Mouse (Mus musculus) spleen, postnatal 10 days (tissue): ENCODE measurements around the gene Hs3st3b1.

ENCODE experiments used
- DNase-seq, 2 experiments: peaks; one replicate each; pipeline ENCODE4 v3.0.0; 2021 to 2022; ENCODE audit warnings: low spot score in 2 of 2

Gene Hs3st3b1

DNA sequence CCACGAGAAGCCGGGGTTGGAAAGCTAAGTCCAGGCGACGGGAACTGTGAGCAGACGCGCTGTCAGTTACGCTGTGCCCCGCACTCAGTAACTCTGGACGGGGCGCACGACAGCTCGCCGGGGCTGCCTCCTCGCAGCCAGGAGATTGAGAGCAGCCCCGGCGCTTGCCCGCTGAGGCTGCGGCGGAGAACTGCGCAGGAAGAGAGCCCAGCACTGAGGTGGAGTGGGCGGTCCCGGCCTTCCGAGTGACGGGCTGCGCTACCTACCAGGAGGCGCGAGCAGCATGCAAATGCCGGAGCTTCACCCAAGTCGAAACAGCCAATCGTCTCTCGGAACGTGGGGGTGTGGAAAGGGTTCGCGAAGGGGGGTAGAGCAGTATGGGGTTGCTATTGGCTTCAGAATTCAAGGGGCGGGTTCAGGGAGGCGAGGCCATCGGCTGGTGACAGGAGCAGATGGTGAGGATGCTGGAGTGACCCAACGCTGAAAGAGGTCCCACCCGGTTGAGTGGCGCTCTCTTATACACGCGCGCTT lies at the start of gene Hs3st3b1:
TSS of gene Hs3st3b1 (minus strand) at position 200 of the 531 bp plus-strand sequence.
- peak; percentile 65 to 89 for DNase-seq

DNA sequence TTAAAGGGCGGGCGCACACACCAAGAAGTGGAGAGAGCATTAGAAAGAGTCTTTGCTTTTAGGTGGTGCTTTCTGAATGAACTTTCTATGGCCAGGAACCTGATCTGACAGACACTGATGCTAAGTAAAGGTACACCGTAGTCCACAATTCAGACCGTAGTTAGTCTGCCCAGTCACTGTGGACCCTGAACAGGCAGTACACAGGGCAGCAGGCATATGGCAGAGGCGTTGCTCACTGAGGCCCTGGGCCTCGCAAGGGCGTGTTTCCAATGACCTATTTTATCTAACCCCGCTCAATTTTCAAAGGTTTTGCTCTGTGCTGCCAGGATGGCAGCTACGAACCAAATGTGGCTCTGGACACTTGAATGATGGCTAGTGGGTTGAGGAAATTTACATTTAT lies 49.4 kb upstream of the Hs3st3b1 start:
- DNase-seq, result no peak

DNA sequence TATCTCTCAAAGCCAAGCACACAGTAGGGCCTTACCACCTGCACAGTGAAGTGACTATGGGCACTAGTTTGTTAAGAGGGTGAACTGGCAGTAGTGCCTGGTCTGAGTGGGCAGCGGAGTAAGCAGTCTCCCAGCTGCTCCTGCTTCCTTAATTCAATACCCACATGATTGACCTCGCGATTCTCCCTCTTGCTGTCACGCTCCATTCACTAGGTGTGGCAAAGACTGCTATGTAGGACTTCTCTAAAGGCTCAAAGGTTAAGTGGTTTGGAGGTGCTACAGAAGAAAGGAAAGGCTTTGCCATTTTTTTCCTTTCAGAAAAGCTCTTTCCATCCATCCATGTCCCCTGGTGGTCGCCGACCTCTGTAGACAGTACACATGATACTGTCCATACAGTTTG lies 48.7 kb upstream of the Hs3st3b1 start:
- no peak for DNase-seq

DNA sequence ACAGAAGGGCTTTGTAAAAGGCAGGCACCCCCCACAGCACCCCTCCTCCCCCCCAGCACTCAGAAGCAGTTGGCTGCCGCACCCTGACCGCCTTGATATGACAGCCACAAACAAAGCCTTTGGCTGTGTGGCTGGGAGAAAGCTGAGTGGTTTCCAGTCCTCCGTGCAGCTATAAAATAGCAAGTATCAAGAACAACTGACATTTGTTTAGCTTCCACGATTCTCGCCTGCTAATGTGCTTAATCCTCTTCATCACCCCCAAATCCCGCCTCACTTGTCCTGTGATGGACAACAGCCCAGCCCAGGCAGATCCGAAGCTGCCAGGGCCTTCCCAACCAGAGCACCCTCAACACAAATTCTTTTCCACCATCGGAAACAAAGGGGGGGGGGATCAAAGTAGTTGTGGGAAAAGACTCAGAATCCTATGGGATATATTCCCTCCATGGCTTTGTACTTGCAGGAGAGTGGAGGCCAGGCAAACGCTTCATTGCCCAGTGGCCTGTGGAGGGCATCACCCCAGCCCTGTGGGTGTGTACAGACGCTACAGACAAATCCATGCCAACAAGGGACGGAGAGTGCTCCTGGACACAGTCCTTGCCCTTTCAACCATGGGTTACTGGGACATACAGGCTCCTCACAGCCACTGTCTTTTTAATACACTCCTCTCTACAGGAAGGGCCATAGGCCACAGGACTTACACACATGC lies 47.3 kb upstream of the Hs3st3b1 start:
- DNase-seq, result no peak

DNA sequence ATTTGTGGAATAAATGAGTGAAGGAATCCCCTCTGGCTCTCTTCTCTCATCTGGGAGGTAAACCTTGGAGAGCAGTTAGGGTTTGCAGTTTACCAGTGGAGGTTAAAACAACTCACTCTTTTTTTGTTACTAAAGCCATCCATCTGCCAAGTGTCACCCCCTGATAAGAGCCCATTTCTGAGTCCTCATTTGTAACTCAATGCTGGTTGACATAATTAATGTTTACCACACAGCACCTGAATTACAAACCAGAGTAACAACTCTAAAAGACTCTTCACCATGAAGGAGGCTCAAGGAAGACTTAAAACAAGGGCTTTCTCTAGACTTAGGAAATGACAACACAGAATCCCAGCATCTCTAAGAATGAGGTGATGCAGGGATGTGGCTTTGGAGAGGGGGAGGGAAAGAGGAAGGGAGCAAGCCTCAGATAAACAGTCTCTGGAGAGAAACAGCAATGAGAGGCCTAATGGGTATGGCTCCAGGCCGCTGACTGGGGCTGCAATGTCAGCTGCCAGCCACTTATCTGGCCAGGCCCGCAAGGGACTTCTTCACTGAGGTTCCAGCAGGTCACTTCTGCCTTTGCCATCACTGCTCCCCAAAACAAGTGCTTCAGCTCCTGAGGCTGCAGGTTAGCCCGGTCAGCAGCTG lies 46.4 kb upstream of the Hs3st3b1 start:
- peak in 1 of 2 experiments; percentile 23 for DNase-seq

DNA sequence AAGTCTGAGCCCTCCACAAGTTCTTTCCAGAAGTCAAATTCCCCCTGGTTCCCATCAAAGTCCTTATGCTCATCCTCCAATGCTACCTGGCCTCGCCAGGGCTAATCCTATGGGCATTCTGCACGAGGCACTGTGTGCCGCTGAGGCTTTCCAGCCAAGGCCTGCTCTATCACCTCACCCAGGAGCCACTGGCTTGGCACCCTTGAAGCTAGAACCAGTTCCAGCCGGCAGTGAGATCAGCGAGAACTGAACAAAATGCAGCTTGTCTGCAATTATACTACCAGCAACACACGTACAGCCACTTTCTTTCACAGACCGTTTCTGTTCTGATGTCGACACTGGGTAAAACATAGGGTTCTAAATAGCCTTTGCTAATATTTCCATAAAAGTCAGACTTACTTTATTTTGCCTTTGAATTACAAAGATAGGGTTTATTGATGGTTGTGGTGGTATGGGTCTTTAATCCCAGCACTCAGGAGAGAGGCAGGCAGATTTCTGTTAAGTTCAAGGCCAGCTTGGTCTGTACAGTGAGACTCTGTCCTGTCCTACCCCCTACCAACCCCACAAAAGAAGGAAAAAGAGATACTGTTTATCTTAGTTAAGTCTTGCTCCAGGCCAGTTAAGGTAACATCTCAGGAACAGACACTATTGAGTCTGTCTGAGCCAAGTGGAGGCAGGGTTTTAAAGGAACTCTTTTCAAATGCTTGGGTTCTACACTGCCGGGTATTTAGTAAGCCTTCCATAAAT lies 45.7 kb upstream of the Hs3st3b1 start:
- DNase-seq, result no peak

DNA sequence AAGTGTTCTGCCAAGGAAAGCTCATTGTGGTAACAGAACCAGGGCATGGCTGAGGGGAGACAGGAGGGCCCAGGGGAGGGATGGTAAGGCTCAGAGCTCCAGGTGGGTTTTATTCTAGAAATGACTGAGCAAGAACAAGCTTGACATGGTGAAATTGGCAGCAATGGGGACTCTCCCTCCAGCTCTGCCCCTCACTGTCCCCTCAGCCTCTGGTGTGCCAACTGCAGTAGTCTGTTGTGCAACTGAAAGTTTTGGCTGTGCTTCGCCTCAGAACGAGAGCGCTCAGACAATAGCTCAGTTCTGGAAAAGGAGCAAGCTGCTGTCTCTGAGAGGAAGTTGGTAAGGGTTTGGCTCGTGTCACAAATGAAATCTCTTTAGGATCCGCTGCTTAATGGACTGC lies 43.3 kb upstream of the Hs3st3b1 start:
- DNase-seq, result no peak

DNA sequence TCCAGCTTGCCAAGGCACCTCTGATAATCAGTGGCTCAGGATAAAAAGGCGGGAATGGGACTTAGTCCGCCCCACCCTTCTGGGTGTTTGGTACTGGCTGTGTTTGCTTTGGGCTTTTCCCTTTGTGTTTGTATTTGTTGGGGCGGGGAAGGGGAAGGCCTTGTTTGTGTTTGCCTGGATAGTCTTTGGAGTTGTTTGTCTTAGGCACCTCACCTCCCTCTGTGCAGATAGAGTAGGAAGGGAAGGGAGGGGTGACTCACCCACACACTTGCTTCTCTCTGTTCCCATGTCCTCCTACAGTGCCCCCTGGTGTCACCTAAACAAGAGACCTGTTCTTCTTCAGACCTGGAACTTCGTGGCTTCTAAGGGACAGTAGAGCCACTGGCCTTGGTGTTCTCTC lies 35.1 kb upstream of the Hs3st3b1 start:
- peak in 1 of 2 experiments; percentile 45 for DNase-seq

DNA sequence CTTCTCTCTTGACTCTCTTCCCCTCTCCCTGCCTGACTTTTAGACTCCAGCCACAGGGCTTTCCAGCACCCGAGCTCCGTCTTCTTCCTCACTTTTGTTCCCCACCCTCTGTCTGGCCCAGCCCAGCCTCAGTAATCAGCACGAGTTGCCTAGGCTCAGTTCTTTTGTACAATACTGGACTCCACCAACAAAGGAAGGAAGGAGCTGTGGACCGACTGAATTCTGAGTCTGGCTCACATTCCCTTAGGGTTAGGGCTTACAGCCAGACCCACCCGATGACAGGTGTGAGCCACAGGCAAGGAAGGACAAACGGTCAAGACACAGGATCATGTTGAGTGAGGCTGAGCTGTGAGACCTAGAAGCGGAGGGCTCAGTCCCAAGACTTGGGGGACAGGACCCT lies 34.7 kb upstream of the Hs3st3b1 start:
- no peak for DNase-seq

DNA sequence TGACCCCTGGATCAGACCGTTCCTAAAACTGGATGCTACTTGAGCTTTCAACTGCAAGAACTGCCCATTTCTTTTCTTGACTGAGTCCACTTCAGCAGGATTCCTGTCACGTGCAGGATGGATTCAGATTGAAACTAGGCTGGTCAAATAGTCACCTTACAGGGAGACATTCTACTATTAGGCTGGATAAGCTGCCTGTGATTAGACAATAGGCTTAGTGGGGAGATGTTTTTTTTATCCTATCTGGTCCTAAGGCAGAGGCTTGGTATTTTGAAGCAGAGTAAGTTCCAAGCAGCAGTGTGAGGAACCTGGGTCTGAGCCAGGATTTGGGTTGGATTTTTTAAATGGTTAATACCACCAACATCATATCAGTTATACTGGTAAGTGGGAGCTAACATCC lies 31.8 kb upstream of the Hs3st3b1 start:
- DNase-seq, result no peak

DNA sequence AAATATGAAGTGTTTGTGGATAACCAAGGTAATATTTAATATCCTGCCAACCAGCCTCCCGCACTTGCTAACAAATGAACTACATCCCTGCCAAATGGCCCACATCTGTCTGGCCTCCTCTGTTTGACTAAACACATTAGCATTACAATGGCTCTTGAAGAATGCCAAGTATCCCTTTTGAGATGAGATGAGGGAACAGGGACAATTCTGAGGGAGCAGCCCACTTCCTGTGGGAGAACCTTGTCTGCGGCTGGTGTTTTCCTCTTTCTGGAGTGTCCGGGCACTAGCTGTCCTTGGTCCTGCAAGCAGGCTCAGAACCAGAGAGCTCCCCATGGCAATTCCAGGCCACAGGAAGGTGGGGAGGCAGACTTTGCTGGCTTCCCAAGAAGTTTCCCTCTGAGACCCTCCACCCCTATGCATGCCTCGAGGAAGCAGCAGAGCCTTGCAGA lies 30.7 kb upstream of the Hs3st3b1 start:
- no peak for DNase-seq

DNA sequence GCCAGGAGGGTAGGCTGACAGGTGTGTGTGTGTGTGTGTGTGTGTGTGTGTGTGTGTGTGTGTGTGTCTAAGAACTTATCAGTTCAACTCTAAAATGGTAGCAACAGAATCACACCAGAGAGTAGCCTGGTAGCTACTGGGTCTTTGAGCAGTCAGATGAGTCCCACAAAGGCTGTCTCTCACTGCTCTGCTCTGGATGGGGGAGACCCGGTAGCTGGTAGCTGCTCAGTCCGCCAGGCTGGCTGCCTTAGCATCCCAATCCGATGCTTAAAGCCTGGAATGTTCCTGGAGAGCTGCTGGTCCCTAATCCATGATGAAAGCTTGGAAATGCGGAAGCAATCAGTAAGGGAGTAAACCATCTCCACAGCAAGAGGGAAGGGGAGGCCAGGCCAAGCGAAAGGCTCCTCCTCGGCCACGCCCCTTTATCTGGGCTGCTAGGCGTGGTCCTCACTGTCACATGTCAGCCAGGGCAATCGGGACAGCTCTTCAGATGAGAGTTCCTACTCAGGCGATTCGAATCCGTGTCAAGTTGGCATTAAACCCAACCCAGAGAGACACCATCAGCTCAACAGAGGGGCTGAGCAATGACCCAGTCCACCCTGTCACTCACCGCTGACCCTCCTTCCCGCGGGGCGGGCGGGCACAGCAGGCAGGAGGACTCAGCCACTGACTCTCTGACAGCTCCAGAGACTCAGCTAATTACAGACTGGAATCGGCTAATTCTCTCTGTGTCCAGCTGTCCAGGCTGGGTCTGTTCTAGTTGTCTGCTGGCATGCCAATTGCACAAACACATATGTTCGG lies 29.9 kb upstream of the Hs3st3b1 start:
- DNase-seq, result peak in 1 of 2 experiments; percentile 49

DNA sequence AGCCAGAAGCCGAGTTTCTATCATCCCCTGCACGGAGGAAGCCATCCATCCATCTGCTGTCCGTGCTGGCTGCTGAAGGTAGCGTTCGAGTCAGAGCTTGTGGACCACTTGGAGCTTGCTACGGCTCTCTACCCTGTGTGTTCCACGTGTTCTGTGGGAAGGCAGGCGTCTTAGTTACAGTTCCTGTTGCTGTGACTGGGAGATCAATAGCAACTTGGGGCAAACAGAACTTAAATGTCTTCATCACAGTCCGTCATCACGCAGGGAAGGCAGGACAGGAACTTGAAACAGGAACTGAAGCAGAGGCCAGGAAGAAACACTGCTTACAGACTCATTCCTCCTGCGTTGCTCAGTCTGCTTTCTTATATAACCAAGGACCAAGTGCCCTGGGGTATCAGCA lies 26.3 kb upstream of the Hs3st3b1 start:
- no peak for DNase-seq

DNA sequence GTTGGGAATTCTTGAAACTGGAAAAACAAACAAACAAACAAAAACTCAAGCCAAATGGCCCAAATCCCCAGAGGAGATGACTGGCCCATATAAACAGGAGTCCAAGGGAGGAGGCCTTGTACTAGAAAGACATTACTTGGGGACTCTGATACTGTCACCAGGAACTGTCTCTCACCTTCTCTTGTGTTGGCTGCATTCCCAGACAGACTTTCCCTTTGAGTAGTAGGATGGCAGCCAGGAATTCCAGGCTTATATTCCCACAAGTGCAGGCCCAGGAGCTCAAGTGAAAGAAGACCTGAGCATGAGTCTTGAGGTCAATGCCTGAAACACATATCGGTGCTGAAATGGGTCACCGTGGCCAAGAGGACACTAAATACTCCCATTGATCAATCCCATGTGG lies 24.9 kb upstream of the Hs3st3b1 start:
- DNase-seq, result no peak

DNA sequence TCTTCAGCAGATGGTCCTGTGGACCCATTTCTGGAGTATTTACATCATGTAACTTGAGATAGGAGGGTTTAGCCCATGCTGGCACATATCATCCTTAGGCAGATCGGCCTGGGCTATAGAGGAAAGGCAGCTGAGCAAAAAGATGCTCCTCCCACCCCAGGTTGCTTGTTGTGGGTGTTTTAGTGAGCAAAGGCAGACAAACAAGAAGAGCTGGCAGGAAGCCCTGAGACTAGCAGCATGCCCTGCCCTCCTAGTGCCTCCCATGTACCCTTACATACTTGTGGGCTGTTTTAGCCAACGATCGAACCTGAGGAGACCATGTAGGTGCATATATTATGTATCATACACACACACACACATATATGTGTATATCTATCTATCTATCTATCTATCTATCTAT lies 21.9 kb upstream of the Hs3st3b1 start:
- no peak for DNase-seq

DNA sequence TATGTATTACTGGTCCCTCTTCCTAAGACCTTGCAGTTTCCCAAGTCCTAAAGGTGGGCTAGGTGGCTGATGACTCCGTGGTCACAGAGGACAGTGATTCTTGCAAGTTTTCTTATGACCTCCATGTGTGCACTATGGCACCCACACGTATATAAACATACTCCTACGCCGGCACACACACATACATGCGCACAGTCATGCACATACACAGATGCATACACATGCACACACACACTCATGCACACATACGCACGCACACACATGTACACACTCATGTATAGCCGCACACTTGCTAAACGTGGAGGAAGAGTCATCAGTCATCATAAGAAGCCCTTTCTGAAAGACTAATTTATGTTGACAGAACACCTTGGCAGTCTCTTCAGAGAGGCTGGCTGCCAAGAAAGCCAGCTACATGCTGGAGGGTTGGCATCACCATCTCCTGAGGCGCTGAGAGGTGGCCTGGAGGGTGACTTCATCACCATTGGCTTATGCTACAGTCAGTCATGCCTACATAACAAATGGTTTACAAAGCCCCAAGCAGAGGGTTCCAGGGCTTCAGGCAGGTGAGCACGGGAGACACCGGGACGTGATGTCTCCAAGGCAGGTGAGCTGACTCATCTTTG lies 21.3 kb upstream of the Hs3st3b1 start:
- DNase-seq, result no peak

DNA sequence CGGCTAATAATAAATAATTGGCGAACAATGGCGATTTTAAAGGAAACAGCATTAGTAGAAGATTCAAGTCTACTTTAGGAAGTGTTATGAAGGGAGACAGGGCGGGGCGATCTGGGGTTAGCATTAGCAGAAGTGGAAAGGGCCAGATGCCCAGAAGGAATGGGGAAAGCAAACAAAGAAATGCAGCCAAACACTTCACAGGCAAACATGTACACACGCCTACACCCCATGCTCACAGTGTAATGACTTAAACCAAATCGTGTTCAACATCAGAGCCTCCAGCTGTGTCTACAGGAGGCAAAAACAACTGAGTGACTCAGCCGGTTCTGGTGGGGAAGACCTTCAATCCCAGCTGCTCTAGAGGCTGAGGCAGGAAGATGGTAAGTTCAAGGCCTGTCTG lies 20.1 kb upstream of the Hs3st3b1 start:
- DNase-seq, result no peak

DNA sequence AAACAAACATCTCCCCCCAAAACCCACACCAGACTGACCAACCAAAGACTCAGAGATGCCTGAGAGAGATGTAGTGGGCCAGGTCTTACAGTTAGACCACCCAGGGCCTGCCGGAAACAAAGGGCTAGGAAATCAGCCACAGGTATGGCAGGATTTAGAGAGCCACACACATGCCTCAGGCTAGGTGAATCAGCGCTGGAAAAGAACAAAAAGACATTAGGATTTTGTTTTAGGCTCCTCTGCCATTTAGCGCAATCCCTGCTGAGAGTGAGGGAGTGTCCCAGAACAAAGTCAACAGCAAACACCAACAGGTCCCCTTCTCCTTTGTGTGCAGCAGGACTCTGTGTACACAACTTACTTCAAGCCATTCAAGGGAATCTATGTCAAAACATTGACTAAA lies 14.6 kb upstream of the Hs3st3b1 start:
- no peak for DNase-seq

DNA sequence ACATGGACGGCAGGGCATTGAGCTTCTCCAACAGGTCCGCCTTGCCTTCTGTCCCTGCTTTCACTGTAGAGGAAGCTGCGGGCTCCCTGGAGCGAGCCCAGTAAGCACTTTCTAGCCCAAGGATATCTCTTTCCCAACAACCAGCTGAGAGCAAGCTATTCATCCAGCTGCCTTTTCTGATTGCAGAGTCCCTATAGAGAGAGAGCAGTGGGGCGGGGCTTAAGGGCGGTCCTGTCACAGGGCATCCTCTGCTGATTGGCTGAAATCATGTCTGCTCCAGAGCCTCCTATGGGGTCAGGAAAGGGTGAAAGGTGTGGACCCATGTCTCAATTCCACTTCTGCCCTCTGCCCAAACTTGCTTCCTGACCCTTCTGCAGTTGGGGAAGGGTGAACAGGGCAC lies 4.8 kb upstream of the Hs3st3b1 start:
- DNase-seq, result no peak

DNA sequence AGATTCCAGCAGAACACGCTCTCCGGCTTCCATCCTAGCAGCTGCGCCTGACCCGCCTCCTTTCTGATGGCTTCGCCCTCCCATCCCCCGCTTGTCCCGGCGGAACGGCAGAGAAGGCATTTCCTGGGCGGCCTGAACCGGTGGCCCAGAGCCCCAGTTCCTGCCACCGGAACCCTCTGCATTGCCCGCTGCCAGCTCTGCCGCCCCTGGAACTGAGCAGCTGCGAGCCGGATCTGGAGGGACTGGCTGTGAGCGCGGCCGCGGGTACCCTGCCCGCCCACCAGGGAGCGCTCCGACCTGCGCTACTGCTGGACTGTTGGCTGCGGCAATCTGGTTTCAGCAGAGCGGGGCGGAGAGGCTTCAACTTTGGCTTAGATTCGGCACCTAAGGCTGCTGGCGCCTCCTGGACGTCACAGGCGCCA lies 3.1 kb upstream of the Hs3st3b1 start:
- peak; percentile 57 to 81 for DNase-seq

DNA sequence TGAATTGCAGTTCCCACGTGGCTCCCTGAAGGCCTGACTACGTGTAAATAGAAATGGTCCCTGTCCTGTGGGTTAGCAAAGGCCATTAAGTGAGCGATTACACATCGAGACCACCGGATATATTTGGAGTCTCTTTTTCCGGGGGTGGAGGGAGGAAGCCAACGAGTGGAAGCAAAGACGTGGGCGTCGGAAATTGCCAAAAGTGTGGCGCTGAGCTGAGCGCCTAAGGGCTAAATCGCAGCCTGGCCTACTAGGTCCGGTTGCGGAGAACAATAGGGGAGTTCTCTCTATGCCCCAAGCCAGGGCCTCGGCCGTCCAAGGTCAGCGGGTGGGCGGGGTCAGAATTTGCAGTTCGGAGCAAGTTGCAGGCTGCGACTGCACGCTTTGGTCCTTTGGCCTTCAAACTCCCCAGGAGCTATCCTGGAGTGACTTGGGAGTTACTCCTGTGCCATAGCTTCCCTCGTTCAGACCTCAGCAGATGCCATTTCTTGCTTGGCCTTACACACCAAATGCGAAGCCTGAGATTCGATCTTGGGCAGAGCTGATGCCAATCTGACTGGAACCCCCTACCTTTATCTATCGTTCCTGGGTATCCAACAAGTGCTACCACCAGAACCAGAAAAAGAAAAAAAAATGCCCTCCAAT lies 2.3 kb upstream of the Hs3st3b1 start:
- peak in 1 of 2 experiments; percentile 28 for DNase-seq
